Mouse (Mus musculus) liver, embryonic 15.5 days (tissue): ENCODE data around the gene Tsnax. TPM values are rescaled to one million over a fixed set of nuclear protein-coding genes. Genes with fewer than 3 reads are reported as not detected.

Experiments used
- ATAC-seq: fragments of 200-750 bp; cut with Nextera tagmentation; 2 replicates; pipeline ENCODE4 v1.8.0; 2017; ENCODE audit warnings: moderate number of reproducible peaks, mild to moderate bottlenecking, moderate library complexity; ENCODE audit not compliant: insufficient read depth
- H3K27ac ChIP-seq: fragments of 300-500 bp; sonication (generic); replicated peaks from 2 replicates; pipeline ENCODE4 v1.5.1; 2015; ENCODE audit warnings: mild to moderate bottlenecking, inconsistent platforms
- H3K27me3 ChIP-seq: fragments of 300-500 bp; sonication (generic); 2 replicates; pipeline ENCODE4 v1.6.1; 2015; ENCODE audit warnings: mild to moderate bottlenecking, inconsistent platforms
- H3K36me3 ChIP-seq: fragments of 300-500 bp; sonication (generic); replicated peaks from 2 replicates; pipeline ENCODE4 v1.6.1; 2015; ENCODE audit warnings: moderate library complexity, mild to moderate bottlenecking, inconsistent platforms
- H3K4me1 ChIP-seq: fragments of 300-500 bp; sonication (generic); replicated peaks from 2 replicates; pipeline ENCODE4 v1.6.1; 2015; ENCODE audit warnings: inconsistent platforms
- H3K4me2 ChIP-seq: fragments of 300-500 bp; sonication (generic); 2 replicates; pipeline ENCODE4 v1.6.1; 2015; ENCODE audit warnings: moderate library complexity, mild to moderate bottlenecking, inconsistent platforms
- H3K4me3 ChIP-seq: fragments of 300-500 bp; sonication (generic); replicated peaks from 2 replicates; pipeline ENCODE4 v1.5.1; 2015; ENCODE audit warnings: mild to moderate bottlenecking, inconsistent platforms
- H3K9ac ChIP-seq: fragments of 300-500 bp; sonication (generic); 2 replicates; pipeline ENCODE4 v1.6.1; 2015; ENCODE audit warnings: moderate library complexity, mild to moderate bottlenecking, inconsistent platforms
- H3K9me3 ChIP-seq: fragments of 300-500 bp; sonication (generic); replicated peaks from 2 replicates; pipeline ENCODE4 v1.6.1; 2016; ENCODE audit warnings: inconsistent platforms
- WGBS: fragments of 180-500 bp; shearing (Covaris S2); methylation state at CpG from one replicate; pipeline ENCODE4 v1.1.7; 2015; ENCODE audit warnings: mixed read lengths; ENCODE audit not compliant: insufficient replicate concordance; 5-methylcytosine and 5-hydroxymethylcytosine counted together
- polyA plus RNA-seq: library from polyadenylated mRNA; unstranded; fragments of >200 nt; fragmentation: Nextera tagmentation; extraction: Ambion mirVana; gene quantifications from 2 replicates; pipeline ENCODE4 v1.2.1, GENCODE M21; 2015

Gene Tsnax
- 36.0 and 37.4 TPM in 2 replicates for polyA plus RNA-seq

- peak within 1 kb of the TSS; percentile 88 for H3K4me2 ChIP-seq
- peak within 1 kb of the TSS; percentile 74 for H3K27ac ChIP-seq
- 2% methylated on average over 84 of the region's 84 CpGs for WGBS
- peak; percentile 97 for ATAC-seq
- peak within 1 kb of the TSS; percentile 87 for H3K9ac ChIP-seq
- H3K27me3 ChIP-seq: no peaks in the 10 kb centered on the region
- H3K36me3 ChIP-seq: peaks cover 27% of the 10 kb centered on the region
- peaks cover 9% of the 10 kb centered on the region for H3K4me1 ChIP-seq
- no peaks in the 10 kb centered on the region for H3K9me3 ChIP-seq
- peak within 1 kb of the TSS; percentile 89 for H3K4me3 ChIP-seq
These were observed at the start of gene Tsnax for GRCm38 (mm10) chr8:125012695-125013627. TSS of gene Tsnax (plus strand) at chr8:125012997.

GRCm38 (mm10) chr8:124963246-124963645 lies 49.6 kb upstream of the Tsnax start:
- H3K36me3 ChIP-seq: no peaks in the 10 kb centered on the region
- WGBS: 81% methylated on average over 5 of the region's 5 CpGs
- peaks cover 12% of the 10 kb centered on the region for H3K4me1 ChIP-seq
- no peak overlapping the region for H3K4me2 ChIP-seq
- H3K9ac ChIP-seq: no peak overlapping the region
- ATAC-seq: no peak
- no peaks in the 10 kb centered on the region for H3K27me3 ChIP-seq
- no peak overlapping the region for H3K27ac ChIP-seq
- H3K4me3 ChIP-seq: no peak overlapping the region
- H3K9me3 ChIP-seq: no peaks in the 10 kb centered on the region

DNA sequence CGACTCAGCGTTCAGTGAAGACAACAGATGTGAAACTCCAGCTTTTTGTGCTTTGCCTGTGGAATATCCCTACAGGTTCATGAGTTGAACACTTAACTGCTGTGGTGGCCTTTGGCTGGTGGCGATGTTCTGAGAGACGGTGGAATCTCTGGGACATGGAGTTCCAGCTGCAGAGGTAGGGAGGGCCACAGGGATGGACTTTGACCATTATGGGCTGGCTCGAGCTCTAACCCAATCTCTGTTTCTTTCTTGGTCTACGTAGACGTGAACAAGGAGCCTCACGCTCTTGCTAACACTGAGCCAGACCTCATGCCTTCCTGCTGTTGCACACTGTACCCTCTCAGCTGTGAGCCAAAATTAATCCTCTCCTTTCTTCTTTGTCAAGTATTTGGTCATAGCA lies 47.8 kb upstream of the Tsnax start:
- WGBS: 77% methylated on average over 8 of the region's 8 CpGs
- Histone ChIP-seq H3K27ac (no peak overlapping the region), H3K9ac (no peak overlapping the region), H3K4me3 (no peak overlapping the region), H3K4me2 (no peak overlapping the region), H3K9me3 (no peaks in the 10 kb centered on the region), H3K4me1 (peaks cover 6% of the 10 kb centered on the region), H3K27me3 (no peaks in the 10 kb centered on the region), H3K36me3 (no peaks in the 10 kb centered on the region)
- ATAC-seq: no peak

- Histone ChIP-seq H3K9me3 (no peaks in the 10 kb centered on the region), H3K27me3 (no peaks in the 10 kb centered on the region), H3K36me3 (no peaks in the 10 kb centered on the region), H3K4me1 (0 out of 2 replicates have a peak, but pooled peaks cover 6% of the 10 kb centered on the region), H3K4me2 (no peak overlapping the region), H3K27ac (no peak overlapping the region), H3K9ac (no peak overlapping the region), H3K4me3 (no peak overlapping the region)
- ATAC-seq: no peak
- 54% methylated on average over 6 of the region's 6 CpGs for WGBS
These were observed 42.4 kb upstream of the Tsnax start for GRCm38 (mm10) chr8:124970312-124970933.

DNA sequence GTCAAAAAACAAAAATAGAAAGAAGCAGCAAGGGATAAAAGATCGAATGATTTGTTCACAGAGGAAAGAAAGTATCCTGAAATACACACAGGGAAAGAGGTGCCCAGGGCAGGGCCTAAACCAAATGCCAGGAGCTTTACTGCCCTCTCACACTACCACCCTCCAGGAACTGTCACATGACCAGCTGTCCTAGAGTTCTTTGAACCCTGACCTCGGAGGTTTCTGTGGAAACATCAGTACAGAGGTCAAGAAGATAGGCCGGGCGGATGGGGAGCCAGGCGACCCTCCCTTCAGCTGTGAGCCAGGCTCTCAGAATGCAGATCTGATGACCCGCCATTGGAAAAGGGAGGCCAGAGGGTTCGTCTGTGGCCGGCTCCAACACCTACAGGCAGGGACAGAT lies 39.6 kb upstream of the Tsnax start:
- Histone ChIP-seq H3K4me3 (no peak overlapping the region), H3K36me3 (no peaks in the 10 kb centered on the region), H3K4me1 (0 out of 2 replicates have a peak, but pooled peaks cover 6% of the 10 kb centered on the region), H3K9ac (no peak overlapping the region), H3K27ac (no peak overlapping the region), H3K27me3 (no peaks in the 10 kb centered on the region), H3K9me3 (no peaks in the 10 kb centered on the region), H3K4me2 (no peak overlapping the region)
- WGBS: 61% methylated on average over 8 of the region's 8 CpGs
- no peak for ATAC-seq

DNA sequence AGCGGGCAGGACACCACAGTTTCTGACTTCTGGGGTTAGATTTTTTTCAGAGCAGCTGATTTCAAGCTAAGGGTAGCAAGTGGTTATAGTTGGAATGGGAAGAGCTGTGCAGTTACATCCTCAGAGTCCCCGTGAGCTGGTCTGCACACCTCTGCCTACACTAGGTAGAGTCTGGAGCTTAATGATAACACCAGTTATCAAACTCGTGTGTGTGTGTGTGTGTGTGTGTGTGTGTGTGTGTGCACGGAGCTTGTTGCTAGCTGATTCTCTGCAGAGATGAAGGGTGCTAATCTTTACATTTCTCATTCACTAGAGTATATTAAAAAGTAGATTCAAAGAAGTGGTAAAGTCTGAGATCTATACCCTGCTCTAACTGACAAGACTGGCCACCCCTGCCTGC lies 38.5 kb upstream of the Tsnax start:
- Histone ChIP-seq H3K9me3 (no peaks in the 10 kb centered on the region), H3K4me3 (no peak overlapping the region), H3K9ac (no peak overlapping the region), H3K27me3 (no peaks in the 10 kb centered on the region), H3K36me3 (no peaks in the 10 kb centered on the region), H3K4me2 (no peak overlapping the region), H3K4me1 (0 out of 2 replicates have a peak, but pooled peaks cover 6% of the 10 kb centered on the region), H3K27ac (no peak overlapping the region)
- ATAC-seq: no peak
- WGBS: 28% methylated on average over 4 of the region's 4 CpGs

DNA sequence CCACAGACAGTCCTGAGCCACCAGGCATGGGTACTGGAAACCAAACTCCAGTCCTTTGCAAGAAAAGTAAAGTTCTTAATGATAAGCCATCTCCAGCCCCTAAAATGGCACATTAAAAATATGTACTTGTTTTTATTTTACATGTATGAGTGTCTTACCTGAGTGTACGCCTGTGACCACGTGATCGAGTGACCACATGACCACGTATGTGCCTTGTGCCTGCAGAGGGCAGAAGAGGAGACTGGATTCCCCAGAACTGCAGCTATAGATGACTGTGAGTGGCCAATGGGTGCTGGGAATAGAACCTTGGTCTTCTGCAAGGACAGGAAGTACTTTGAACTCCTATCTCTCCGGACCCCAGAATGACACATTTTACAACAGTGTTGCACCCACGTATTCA lies 36.6 kb upstream of the Tsnax start:
- WGBS: 69% methylated on average over 6 of the region's 6 CpGs

GRCm38 (mm10) chr8:124978026-124978425 lies 34.8 kb upstream of the Tsnax start:
- Histone ChIP-seq H3K4me1 (0 out of 2 replicates have a peak, but pooled peaks cover 6% of the 10 kb centered on the region), H3K36me3 (no peaks in the 10 kb centered on the region), H3K4me2 (no peak overlapping the region), H3K27me3 (no peaks in the 10 kb centered on the region), H3K4me3 (no peak overlapping the region), H3K9me3 (no peaks in the 10 kb centered on the region), H3K9ac (no peak overlapping the region), H3K27ac (no peak overlapping the region)
- WGBS: 63% methylated on average over 7 of the region's 7 CpGs
- no peak for ATAC-seq

More for the DNA sequence above, 36.6 kb upstream of the Tsnax start:
- Histone ChIP-seq H3K27me3 (no peaks in the 10 kb centered on the region), H3K36me3 (no peaks in the 10 kb centered on the region), H3K9me3 (no peaks in the 10 kb centered on the region), H3K4me2 (no peak overlapping the region), H3K4me3 (no peak overlapping the region), H3K4me1 (0 out of 2 replicates have a peak, but pooled peaks cover 6% of the 10 kb centered on the region), H3K27ac (no peak overlapping the region), H3K9ac (no peak overlapping the region)
- no peak for ATAC-seq

GRCm38 (mm10) chr8:124980036-124980435 lies 32.8 kb upstream of the Tsnax start:
- 66% methylated on average over 3 of the region's 3 CpGs for WGBS
- Histone ChIP-seq H3K4me1 (no peaks in the 10 kb centered on the region), H3K4me2 (no peak overlapping the region), H3K9ac (no peak overlapping the region), H3K9me3 (no peaks in the 10 kb centered on the region), H3K27ac (no peak overlapping the region), H3K36me3 (no peaks in the 10 kb centered on the region), H3K4me3 (no peak overlapping the region), H3K27me3 (0 out of 2 replicates have a peak, but pooled peaks cover under 1% of the 10 kb centered on the region)
- ATAC-seq: no peak

- Histone ChIP-seq H3K27me3 (peaks cover 6% of the 10 kb centered on the region; the same call in 1 of the 2 replicates), H3K9me3 (no peaks in the 10 kb centered on the region), H3K4me2 (no peak overlapping the region), H3K4me3 (no peak overlapping the region), H3K4me1 (no peaks in the 10 kb centered on the region), H3K36me3 (no peaks in the 10 kb centered on the region), H3K27ac (no peak overlapping the region), H3K9ac (no peak overlapping the region)
- WGBS: 67% methylated on average over 8 of the region's 8 CpGs
- ATAC-seq: no peak
These were observed 32.0 kb upstream of the Tsnax start for GRCm38 (mm10) chr8:124980828-124981227.
